Mouse (Mus musculus) limb, embryonic 11.5 days (tissue): ENCODE measurements around the gene Oas1g. TPM values are rescaled to one million over a fixed set of nuclear protein-coding genes. Genes with fewer than 3 reads are reported as not detected.
A peak's percentile ranks its signal among the peaks of the same experiment; 100 is the strongest.
"Not testable (repeated sequence)": the region's sequence is repeated elsewhere in the genome, so short reads cannot be mapped to it uniquely, and the experiment has no call there.

Experiments
- ATAC-seq: fragments of 200-750 bp; cut with Nextera tagmentation; 2 replicates; pipeline ENCODE4 v1.8.0; 2017; ENCODE audit warnings: low read depth; ENCODE audit not compliant: insufficient number of reproducible peaks, low FRiP score, low TSS enrichment
- DNase-seq: peaks from one replicate; pipeline ENCODE4 v3.0.0-alpha.2; 2015; ENCODE audit warnings: low spot score
- H3K27ac ChIP-seq: fragments of 300-500 bp; sonication (generic); replicated peaks from 2 replicates; pipeline ENCODE4 v1.5.1; 2014; ENCODE audit warnings: low read depth, mild to moderate bottlenecking, low read length
- H3K27me3 ChIP-seq: fragments of 300-500 bp; sonication (generic); 2 replicates; pipeline ENCODE4 v1.6.1; 2014; ENCODE audit warnings: mild to moderate bottlenecking, low read length, mixed read lengths; ENCODE audit not compliant: control insufficient read depth, insufficient read depth
- H3K36me3 ChIP-seq: fragments of 300-500 bp; sonication (generic); 2 replicates; pipeline ENCODE4 v1.6.1; 2014; ENCODE audit warnings: mild to moderate bottlenecking, low read length, moderate library complexity, mixed read lengths; ENCODE audit not compliant: control insufficient read depth, insufficient read depth
- H3K4me1 ChIP-seq: fragments of 300-500 bp; sonication (generic); 2 replicates; pipeline ENCODE4 v1.6.1; 2014; ENCODE audit warnings: low read length, mixed read lengths; ENCODE audit not compliant: control insufficient read depth, insufficient read depth
- H3K4me2 ChIP-seq: fragments of 300-500 bp; sonication (generic); 2 replicates; pipeline ENCODE4 v1.6.1; 2014; ENCODE audit warnings: low read depth, mild to moderate bottlenecking, moderate library complexity; ENCODE audit not compliant: severe bottlenecking
- H3K4me3 ChIP-seq: fragments of 300-500 bp; sonication (generic); 2 replicates; pipeline ENCODE4 v1.5.1; 2014; ENCODE audit warnings: low read depth, low read length
- H3K9ac ChIP-seq: fragments of 300-500 bp; sonication (generic); 2 replicates; pipeline ENCODE4 v1.6.1; 2014; ENCODE audit warnings: mild to moderate bottlenecking, low read length
- H3K9me3 ChIP-seq: fragments of 300-500 bp; sonication (generic); 2 replicates; pipeline ENCODE4 v1.6.1; 2016; ENCODE audit warnings: low read length; ENCODE audit not compliant: control insufficient read depth
- WGBS: fragments of 180-500 bp; shearing (Covaris S2); extraction: QIAGEN DNeasy Blood & Tissue Kit; methylation state at CpG from one replicate; pipeline ENCODE4 v1.1.7; 2014; 5-methylcytosine and 5-hydroxymethylcytosine counted together
- polyA plus RNA-seq: library from polyadenylated mRNA; unstranded; fragments of >200 nt; fragmentation: Nextera tagmentation; extraction: Ambion mirVana; gene quantifications from 2 replicates; pipeline ENCODE4 v1.2.1, GENCODE M21; 2014

Gene Oas1g
- polyA plus RNA-seq, 1 experiment from 2014 or later: not detected

DNA sequence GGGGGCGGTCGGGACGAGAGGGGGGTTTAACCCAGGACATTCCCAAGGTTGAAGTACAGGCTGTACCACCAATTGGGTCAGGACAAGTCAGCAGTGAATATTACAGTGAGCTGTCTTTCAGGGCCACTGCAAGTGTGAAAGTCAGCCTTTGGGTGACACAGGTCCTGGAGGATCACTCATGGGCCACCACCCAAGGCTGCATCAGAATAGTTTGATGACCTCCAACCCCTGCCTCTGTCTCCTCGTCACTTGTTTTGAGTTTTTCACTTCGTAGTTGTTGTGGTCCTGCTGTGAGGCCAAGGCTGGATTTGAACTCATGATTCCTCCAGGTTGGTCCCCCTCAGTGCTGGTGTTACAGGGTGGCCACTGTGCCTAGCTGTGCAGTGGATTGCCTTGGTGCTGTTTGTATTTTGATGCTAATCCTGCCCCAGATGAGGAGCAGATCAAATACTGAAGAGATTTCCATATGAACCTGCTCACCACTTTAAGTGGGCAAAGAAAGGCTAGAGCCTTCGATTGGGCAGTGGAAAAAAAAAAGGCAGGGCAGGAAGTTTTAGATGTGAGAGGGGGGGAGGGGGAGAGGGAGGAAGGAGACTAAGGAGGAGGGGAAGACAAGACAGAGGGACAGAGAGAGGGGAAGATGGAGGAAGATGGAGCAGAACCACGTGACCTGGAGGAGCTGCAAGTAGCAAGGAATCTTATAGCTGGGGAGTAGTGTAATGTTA is 20.9 kb upstream of the Oas1g start:
- Histone ChIP-seq H3K4me3 (no peak overlapping the region), H3K9ac (no peak overlapping the region), H3K27ac (no peak overlapping the region), H3K36me3 (no peaks in the 10 kb centered on the region), H3K27me3 (no peaks in the 10 kb centered on the region), H3K4me1 (no peaks in the 10 kb centered on the region), H3K4me2 (no peak overlapping the region), H3K9me3 (no peaks in the 10 kb centered on the region)
- 61% methylated on average over 7 of the region's 7 CpGs for WGBS
- DNase-seq: no peak
- no peak for ATAC-seq

DNA sequence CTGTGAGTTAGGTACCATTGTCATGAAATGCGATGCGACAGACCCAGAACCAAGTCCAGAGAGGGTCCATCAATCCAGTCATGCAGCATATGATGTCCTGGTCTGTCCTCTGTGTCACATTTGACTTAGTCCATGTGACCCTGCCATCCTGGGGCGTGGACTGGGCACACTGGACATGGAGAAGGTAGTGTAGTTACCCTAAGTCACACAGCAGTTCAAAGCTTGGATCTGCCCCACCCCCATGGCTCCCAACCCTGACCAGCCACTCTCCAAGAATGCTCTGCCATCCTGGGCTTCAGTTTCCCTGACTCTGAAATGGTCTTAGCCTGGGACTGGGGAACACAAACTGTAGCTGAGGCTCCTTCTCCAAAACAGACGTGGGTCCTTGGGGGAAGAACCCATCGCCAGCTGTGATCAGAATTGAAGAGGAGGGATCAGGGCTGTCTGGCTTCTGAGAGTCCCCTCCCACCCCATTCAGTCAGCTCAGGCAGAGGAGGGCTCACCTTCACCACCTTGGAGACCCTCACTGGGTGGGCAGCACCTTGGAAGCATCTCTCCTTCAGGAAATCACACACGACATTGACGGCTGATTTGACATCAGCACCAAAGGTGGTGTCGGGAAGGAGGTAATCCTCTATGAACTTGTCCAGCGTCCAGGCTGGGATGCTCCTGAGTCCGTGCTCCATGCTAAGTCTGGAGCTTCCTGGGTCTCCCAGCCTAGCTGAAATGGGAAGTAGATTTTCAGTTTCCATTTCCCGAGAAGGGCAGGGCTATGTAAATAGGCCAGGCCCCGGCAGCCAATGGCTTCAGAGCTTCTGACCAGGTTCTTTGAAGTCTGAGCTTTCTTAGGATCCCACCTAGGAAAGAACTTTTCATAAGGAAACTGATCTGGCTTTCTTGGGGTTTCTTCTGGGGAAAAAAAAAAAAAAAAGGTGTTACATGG is 19.6 kb upstream of the Oas1g start, which contains the start of gene Oas1a:
TSS of gene Oas1a (minus strand) at position 731 of the 943 bp plus-strand sequence.
- not testable (repeated sequence) for H3K4me3 ChIP-seq, H3K36me3 ChIP-seq, ATAC-seq, H3K4me1 ChIP-seq, H3K9me3 ChIP-seq, H3K4me2 ChIP-seq, H3K27me3 ChIP-seq, H3K27ac ChIP-seq, H3K9ac ChIP-seq
- peak; percentile 25 for DNase-seq
- WGBS: 48% methylated on average over 7 of the region's 12 CpGs

DNA sequence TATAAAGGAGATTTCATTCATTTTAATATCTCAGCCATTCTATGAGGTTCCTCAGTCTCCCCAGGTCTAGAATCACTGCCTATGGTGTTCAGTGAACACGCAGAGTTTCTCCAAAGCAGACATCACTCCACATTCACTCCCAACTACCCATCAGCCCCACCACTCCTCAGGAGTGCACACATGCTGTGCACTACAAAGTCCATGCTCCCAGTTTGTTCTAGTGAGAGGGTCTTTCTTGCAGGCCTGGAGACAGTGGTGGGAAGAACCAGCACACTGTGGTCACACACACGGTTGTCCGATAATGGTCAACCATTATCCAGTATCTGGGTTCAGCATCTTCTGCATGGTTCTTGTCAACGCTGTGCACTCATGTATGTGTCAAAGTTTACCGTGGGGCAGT is 14.6 kb upstream of the Oas1g start:
- Histone ChIP-seq H3K27me3 (no peaks in the 10 kb centered on the region), H3K9ac (no peak overlapping the region), H3K9me3 (no peaks in the 10 kb centered on the region), H3K4me1 (no peaks in the 10 kb centered on the region), H3K27ac (no peak overlapping the region), H3K4me2 (no peak overlapping the region), H3K4me3 (no peak overlapping the region), H3K36me3 (no peaks in the 10 kb centered on the region)
- no peak for ATAC-seq
- 92% methylated on average over 5 of the region's 5 CpGs for WGBS
- DNase-seq: no peak

DNA sequence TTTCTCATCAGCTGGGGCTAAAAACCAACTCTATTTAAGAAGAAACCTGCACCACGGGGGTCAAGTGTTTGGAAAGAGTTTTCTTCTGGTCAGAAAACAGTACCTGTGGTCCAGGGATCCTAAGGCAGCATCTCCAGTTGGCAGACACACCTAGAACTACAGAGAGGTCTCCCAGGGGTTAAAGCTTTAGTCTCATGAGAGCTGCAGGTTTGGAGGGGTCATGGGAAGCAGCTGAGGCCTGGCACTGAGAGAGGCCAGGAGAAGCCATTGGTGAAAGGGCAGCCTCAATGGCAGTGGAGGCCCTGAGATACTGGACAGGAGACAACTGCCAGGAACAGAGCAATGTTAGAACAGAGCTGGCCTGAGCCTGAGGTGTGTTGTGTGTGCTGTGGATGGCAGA is 13.3 kb upstream of the Oas1g start:
- H3K4me3 ChIP-seq: no peak overlapping the region
- H3K4me2 ChIP-seq: no peak overlapping the region
- H3K27ac ChIP-seq: no peak overlapping the region
- H3K36me3 ChIP-seq: no peaks in the 10 kb centered on the region
- WGBS: 65% methylated on average over 1 of the region's 1 CpGs
- H3K4me1 ChIP-seq: no peaks in the 10 kb centered on the region
- ATAC-seq (no peak), DNase-seq (no peak)
- H3K27me3 ChIP-seq: no peaks in the 10 kb centered on the region
- no peak overlapping the region for H3K9ac ChIP-seq
- no peaks in the 10 kb centered on the region for H3K9me3 ChIP-seq

DNA sequence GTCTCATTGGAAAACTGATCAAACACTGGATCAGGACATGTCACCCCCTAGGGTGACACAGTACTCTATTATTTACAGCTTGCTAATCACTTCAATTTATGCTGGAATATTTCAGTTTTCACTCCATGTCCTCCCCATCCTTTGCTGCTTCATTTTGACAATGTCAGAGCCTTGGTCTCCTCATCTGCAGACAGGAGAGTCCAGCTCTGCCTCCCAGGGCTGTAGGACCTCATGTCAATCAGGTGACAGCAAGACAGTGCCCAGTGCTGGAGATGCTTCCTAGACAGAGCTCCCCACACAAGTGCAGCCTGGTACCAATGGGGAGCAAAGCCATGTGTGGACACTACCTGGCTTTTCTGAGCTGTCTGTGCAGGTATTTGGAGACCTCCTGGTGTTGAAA is 11.3 kb upstream of the Oas1g start:
- Histone ChIP-seq H3K9ac (no peak overlapping the region), H3K4me1 (no peaks in the 10 kb centered on the region), H3K27ac (no peak overlapping the region), H3K4me3 (no peak overlapping the region), H3K36me3 (no peaks in the 10 kb centered on the region), H3K27me3 (no peaks in the 10 kb centered on the region), H3K4me2 (no peak overlapping the region), H3K9me3 (no peaks in the 10 kb centered on the region)
- ATAC-seq (no peak), DNase-seq (no peak)

DNA sequence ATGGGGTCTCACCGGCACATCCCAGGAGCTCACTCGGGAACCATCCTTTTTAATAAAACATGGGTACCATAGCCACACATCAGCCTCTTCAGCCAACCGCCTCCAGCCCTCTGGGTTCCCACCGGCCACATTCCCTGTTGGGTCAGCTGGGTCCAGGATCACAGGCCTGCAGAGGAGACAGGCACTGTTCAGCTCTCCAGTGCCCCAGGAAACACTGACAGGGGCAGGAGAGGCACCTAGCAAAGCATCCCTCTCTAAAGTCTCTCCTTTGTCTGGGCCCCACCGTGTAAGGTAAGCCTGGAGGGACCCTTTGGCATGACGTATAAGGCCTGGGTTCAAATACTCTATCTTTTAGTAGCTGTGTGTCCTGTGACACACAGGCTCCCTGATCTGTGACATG is 10.9 kb upstream of the Oas1g start:
- Histone ChIP-seq H3K27me3 (no peaks in the 10 kb centered on the region), H3K4me1 (no peaks in the 10 kb centered on the region), H3K9me3 (no peaks in the 10 kb centered on the region), H3K9ac (no peak overlapping the region), H3K36me3 (no peaks in the 10 kb centered on the region), H3K4me2 (no peak overlapping the region), H3K27ac (no peak overlapping the region), H3K4me3 (no peak overlapping the region)
- no peak for ATAC-seq
- WGBS: 90% methylated on average over 6 of the region's 6 CpGs
- no peak for DNase-seq

DNA sequence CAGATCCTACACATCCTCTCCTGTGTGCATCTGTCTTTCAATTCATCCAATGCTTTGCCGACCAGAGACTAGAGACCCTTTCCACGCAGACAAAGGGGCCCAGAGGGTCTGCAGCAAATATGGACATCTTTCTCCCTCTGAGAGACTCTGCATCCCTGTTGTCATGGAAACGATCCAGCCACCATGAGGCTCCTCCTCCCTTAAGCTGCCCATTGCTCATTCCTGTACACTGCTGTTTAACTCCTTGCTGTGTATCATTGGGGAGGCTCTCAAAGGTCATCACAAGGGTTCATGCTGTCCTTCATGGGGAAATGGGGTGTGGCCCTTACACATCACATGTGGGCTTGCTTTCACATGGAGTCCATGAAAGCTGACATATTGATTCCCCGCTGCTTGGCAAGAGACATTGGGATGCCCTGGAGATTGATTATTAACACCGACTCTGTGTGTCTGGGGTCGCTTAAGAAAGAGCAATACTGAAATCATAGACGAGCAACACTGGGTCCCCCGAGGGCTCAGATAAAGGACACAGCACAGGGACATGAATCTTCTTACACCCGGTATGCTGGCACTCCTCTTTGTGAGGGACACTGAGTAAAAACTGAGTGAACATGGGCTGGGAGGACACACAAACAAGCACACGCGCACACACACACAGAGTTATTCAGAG is 8.0 kb upstream of the Oas1g start:
- Histone ChIP-seq H3K4me1 (no peaks in the 10 kb centered on the region), H3K27ac (no peak overlapping the region), H3K4me2 (no peak overlapping the region), H3K4me3 (no peak overlapping the region), H3K9ac (no peak overlapping the region), H3K36me3 (no peaks in the 10 kb centered on the region), H3K27me3 (no peaks in the 10 kb centered on the region), H3K9me3 (no peaks in the 10 kb centered on the region)
- DNase-seq (no peak), ATAC-seq (no peak)
- WGBS: 92% methylated on average over 11 of the region's 11 CpGs

DNA sequence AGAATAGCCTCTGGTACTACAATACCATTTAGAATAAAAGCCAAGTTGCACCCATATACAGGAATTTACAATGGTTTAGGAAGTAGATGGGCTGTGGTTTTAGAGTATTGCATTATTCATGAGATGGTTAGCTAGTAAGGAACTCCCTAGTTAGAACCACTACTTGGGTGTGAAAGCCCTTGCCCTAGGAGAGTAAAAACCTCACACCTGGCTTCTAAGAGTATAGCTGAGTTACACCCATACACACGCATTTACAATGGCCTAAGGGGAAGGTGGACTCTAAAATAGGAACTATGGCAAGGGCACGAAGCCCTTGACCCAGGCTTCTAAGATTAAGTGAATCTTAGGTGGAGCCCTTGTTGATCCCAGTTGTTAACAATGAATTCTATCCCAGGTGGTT is 7.3 kb upstream of the Oas1g start:
- not testable (repeated sequence) for H3K36me3 ChIP-seq, ATAC-seq, H3K4me3 ChIP-seq, H3K9me3 ChIP-seq, DNase-seq, H3K9ac ChIP-seq, H3K4me2 ChIP-seq, H3K27me3 ChIP-seq, H3K27ac ChIP-seq, H3K4me1 ChIP-seq
- WGBS: 75% methylated on average over 2 of the region's 2 CpGs
